Mouse (Mus musculus) lung, embryonic 14.5 days (tissue): ENCODE results near the gene Aif1l. TPM values are rescaled to one million over a fixed set of nuclear protein-coding genes. Genes with fewer than 3 reads are reported as not detected.

ENCODE experiments used
- ATAC-seq: fragments of 200-750 bp; cut with Nextera tagmentation; 2 replicates; pipeline ENCODE4 v1.8.0; 2017; ENCODE audit warnings: mild to moderate bottlenecking, moderate TSS enrichment, moderate library complexity; ENCODE audit not compliant: insufficient read depth
- DNase-seq: peaks from one replicate; pipeline ENCODE4 v3.0.0-alpha.2; 2015
- H3K27ac ChIP-seq: fragments of 300-500 bp; sonication (generic); 2 replicates; pipeline ENCODE4 v1.5.1; 2014; ENCODE audit warnings: low read depth, mild to moderate bottlenecking, moderate library complexity
- H3K27me3 ChIP-seq: fragments of 300-500 bp; sonication (generic); 2 replicates; pipeline ENCODE4 v1.6.1; 2014; ENCODE audit warnings: low read length, control low read depth; ENCODE audit not compliant: insufficient read depth
- H3K36me3 ChIP-seq: fragments of 300-500 bp; sonication (generic); 2 replicates; pipeline ENCODE4 v1.6.1; 2014; ENCODE audit warnings: control low read depth; ENCODE audit not compliant: insufficient read depth
- H3K4me1 ChIP-seq: fragments of 300-500 bp; sonication (generic); 2 replicates; pipeline ENCODE4 v1.6.1; 2014; ENCODE audit warnings: antibody characterized with exemption, control low read depth; ENCODE audit not compliant: insufficient read depth
- H3K4me2 ChIP-seq: fragments of 300-500 bp; sonication (generic); 2 replicates; pipeline ENCODE4 v1.6.1; 2014; ENCODE audit warnings: mild to moderate bottlenecking
- H3K4me3 ChIP-seq: fragments of 300-500 bp; sonication (generic); 2 replicates; pipeline ENCODE4 v1.5.1; 2014; ENCODE audit warnings: low read depth, low read length
- H3K9ac ChIP-seq: fragments of 300-500 bp; sonication (generic); 2 replicates; pipeline ENCODE4 v1.6.1; 2014
- H3K9me3 ChIP-seq: fragments of 300-500 bp; sonication (generic); 2 replicates; pipeline ENCODE4 v1.6.1; 2016; ENCODE audit warnings: low read depth, low read length, control low read depth
- CTCF ChIP-seq: IDR thresholded peaks from 2 replicates; pipeline ENCODE4 v1.5.1; 2016; ENCODE audit warnings: antibody characterized with exemption, low read depth
- WGBS: fragments of 180-500 bp; shearing (Covaris S2); extraction: QIAGEN DNeasy Blood & Tissue Kit; methylation state at CpG from one replicate; pipeline ENCODE4 v1.1.7; 2014; 5-methylcytosine and 5-hydroxymethylcytosine counted together
- polyA plus RNA-seq: library from polyadenylated mRNA; unstranded; fragments of >200 nt; fragmentation: Nextera tagmentation; extraction: Ambion mirVana; gene quantifications from 2 replicates; pipeline ENCODE4 v1.2.1, GENCODE M21; 2014

Aif1l gene
- polyA plus RNA-seq, result 39.8 and 42.3 TPM in 2 replicates

DNA sequence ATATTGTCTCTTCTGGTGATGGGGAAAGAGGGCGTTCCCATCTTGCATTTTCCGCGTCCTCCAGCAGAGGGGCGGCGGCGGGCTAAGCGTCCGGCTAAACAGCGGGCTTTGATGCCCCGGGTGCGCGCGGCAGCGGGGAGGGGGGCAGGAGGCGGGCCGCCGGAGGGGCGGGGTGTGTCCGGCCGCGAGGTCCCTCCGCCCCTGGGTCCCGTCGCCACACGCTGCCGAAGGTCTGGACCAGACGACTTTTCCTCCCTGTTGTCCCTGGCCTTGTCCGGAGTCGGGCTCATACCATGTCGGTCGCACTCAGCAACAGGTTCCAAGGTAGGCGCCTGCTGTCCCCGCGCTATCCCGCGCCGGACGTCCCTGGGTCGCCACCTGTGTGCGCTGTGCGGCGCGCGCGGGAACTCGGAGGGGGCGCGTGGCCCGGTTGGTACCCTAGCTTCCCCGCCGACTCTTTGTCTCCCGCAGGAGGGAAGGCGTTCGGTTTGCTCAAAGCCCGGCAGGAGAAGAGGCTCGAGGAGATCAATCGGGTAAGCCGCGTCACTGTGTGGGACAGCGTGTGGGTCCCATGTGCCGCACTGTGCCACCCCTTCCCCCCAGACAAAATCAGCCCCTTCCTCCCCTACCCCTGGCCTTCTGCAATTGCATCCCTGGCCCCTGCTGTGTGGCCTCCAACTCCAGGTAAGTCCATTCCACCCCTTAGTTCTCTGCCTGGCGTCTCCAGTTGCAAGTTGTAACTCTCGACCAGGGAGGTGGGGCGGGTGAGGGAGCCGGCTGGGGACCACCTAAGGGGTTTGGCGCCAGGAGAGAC lies at the start of gene Aif1l:
Gene Aif1l (plus strand): TSS at position 82 of the 814 bp plus-strand sequence.
- under 1% methylated on average over 66 of the region's 66 CpGs for WGBS
- peak; percentile 76 for ATAC-seq
- peak; percentile 88 for DNase-seq
- Histone ChIP-seq H3K9ac (peak within 1 kb of the TSS; percentile 58), H3K9me3 (no peaks in the 10 kb centered on the region), H3K4me1 (peaks cover 3% of the 10 kb centered on the region; the same call in 1 of the 2 replicates), H3K4me2 (peak within 1 kb of the TSS; percentile 88), H3K27ac (no peak within 1 kb of the TSS), H3K27me3 (no peaks in the 10 kb centered on the region), H3K4me3 (peak within 1 kb of the TSS; percentile 61), H3K36me3 (no peaks in the 10 kb centered on the region)
- peak; percentile 62 for TF ChIP-seq CTCF

DNA sequence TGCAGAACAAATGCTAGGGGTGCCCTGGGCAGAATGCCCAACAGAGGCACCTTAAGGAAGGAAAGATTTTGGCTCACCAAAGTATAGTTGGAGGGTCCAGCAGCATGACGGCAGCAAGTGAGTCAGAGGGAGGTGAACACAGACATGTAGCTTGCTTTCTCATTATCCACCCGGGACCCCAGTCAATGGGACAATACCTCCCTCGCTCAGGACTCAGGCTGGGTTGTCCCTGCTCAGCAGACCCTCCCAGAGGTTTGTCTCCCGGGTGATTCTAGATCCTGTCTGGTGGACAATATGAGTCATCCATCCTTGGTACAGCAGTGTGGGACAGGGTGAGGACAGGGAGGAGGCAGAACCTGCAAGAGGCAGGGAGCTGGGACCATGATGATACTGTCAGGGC lies 49.0 kb upstream of the Aif1l start:
- H3K36me3 ChIP-seq, result no peaks in the 10 kb centered on the region
- no peak for ATAC-seq
- WGBS, result 76% methylated on average over 4 of the region's 4 CpGs
- no peak overlapping the region for H3K4me2 ChIP-seq
- no peaks in the 10 kb centered on the region for H3K9me3 ChIP-seq
- H3K27me3 ChIP-seq, result no peaks in the 10 kb centered on the region
- no peak overlapping the region for H3K27ac ChIP-seq
- no peak for DNase-seq
- H3K9ac ChIP-seq, result no peak overlapping the region
- H3K4me1 ChIP-seq, result no peaks in the 10 kb centered on the region
- no peak overlapping the region for H3K4me3 ChIP-seq
- no peak for TF ChIP-seq CTCF

DNA sequence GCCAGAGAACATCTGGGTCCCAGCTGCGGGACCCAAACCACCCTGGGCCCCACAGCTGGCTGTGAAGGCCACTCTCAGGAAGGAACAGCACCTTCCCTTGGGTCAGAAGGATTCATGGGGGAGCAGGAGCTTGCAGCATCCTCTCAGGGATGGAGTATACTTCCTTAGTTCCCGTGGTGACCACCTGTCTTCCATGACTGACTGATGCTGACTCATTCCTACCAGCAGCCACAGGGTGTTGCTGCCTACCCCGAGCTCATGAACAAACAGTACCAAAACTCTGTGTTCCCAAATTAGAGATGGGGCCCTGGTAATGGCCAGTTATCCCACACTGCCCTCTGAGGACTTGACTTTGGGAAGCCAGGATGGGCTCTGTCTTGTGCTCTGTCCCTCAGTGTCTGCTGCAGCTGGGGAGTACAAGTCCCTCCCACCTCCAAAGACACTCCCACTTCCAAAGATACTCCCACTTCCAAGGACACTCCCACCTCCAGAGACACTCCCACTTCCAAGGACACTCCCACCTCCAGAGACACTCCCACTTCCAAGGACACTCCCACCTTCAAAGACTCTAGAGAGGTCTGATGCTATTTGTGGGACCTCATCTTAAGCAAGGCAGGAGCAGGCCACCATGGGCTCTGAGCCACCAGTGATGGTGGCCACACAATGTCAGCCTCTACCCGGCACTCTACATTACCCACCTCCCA lies 48.1 kb upstream of the Aif1l start:
- no peaks in the 10 kb centered on the region for H3K4me1 ChIP-seq
- WGBS, result 48% methylated on average over 4 of the region's 4 CpGs

DNA sequence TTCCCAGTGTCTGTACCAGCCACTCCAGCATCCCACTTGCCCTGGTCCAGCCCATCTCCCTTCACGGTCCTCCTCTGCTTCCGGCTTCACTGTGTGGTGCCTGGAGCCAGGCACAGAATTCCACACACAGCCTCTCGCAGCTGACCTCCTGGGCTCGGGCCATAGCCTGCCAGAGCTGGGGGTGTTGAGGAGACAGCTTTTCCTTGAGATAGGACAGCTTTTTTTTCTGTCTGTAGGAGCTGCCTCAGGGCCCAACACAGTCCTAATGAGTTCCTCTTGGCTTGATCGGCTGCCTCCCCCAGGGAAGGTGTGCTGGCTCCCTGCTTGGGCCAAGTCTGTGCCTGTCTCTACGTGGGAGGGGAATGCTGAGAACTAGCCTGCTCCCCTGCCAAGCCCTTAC lies 45.9 kb upstream of the Aif1l start:
- Histone ChIP-seq H3K4me1 (no peaks in the 10 kb centered on the region), H3K27me3 (no peaks in the 10 kb centered on the region), H3K4me3 (no peak overlapping the region), H3K9ac (no peak overlapping the region), H3K27ac (no peak overlapping the region), H3K4me2 (no peak overlapping the region), H3K36me3 (no peaks in the 10 kb centered on the region), H3K9me3 (no peaks in the 10 kb centered on the region)
- ATAC-seq (peak; percentile 59; the same call in 1 of the 2 replicates), DNase-seq (peak; percentile 40)
- 12% methylated on average over 6 of the region's 6 CpGs for WGBS
- TF ChIP-seq CTCF, result no peak

More for the DNA sequence above, 48.1 kb upstream of the Aif1l start:
- H3K27me3 ChIP-seq, result no peaks in the 10 kb centered on the region
- no peaks in the 10 kb centered on the region for H3K36me3 ChIP-seq
- no peak overlapping the region for H3K4me3 ChIP-seq
- no peak for DNase-seq
- no peak for TF ChIP-seq CTCF
- no peak overlapping the region for H3K9ac ChIP-seq
- peak; percentile 7; the same call in 1 of the 2 replicates for ATAC-seq
- H3K27ac ChIP-seq, result no peak overlapping the region
- no peaks in the 10 kb centered on the region for H3K9me3 ChIP-seq
- H3K4me2 ChIP-seq, result no peak overlapping the region

DNA sequence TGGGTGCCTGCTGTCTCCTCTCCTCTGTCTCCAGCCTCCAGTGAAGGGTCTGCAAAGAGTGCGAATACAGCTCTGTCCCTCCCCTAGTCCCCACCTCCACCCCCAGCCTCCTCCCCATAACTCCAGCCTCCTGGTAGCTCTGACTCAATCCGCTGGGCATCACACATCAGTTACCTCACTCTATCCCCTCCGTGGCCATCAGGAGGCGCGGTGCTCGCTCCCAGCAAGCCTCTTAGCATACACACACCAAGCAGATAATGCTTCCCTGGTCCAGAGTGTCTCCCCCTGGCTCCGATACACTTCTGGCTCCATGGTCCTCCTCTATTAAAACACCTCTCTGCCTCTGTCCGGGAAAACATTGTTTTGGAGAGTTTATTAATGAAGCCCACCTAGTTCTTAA lies 45.3 kb upstream of the Aif1l start:
- DNase-seq, result no peak
- no peak overlapping the region for H3K4me3 ChIP-seq
- WGBS, result 13% methylated on average over 8 of the region's 8 CpGs
- no peaks in the 10 kb centered on the region for H3K27me3 ChIP-seq
- H3K4me1 ChIP-seq, result no peaks in the 10 kb centered on the region
- H3K9ac ChIP-seq, result no peak overlapping the region
- no peaks in the 10 kb centered on the region for H3K36me3 ChIP-seq
- no peaks in the 10 kb centered on the region for H3K9me3 ChIP-seq
- 0 out of 2 replicates have a peak, but pooled peaks have one; percentile 28 for ATAC-seq
- no peak overlapping the region for H3K27ac ChIP-seq
- no peak overlapping the region for H3K4me2 ChIP-seq
- peak; percentile 50 for TF ChIP-seq CTCF

DNA sequence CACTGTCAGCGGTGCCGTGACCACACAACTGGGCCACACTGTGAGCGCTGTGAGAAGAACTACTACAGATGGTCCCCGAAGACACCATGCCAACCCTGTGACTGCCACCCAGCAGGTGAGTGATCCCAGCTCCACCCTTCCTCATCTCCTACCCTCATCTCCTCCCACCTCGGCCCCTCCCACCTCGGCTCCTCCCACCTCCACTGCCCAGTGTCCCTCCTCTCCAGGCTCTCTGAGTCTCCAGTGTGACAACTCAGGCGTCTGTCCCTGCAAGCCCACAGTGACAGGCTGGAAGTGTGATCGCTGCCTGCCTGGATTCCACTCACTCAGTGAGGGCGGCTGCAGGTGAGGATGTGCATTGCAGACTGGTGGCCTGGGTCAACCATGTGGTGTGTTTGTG lies 44.3 kb upstream of the Aif1l start:
- WGBS, result 28% methylated on average over 9 of the region's 9 CpGs
- ATAC-seq, result no peak
- Histone ChIP-seq H3K4me3 (no peak overlapping the region), H3K9me3 (no peaks in the 10 kb centered on the region), H3K27ac (no peak overlapping the region), H3K36me3 (no peaks in the 10 kb centered on the region), H3K27me3 (no peaks in the 10 kb centered on the region), H3K9ac (no peak overlapping the region), H3K4me2 (no peak overlapping the region), H3K4me1 (no peaks in the 10 kb centered on the region)
- no peak for TF ChIP-seq CTCF
- no peak for DNase-seq

DNA sequence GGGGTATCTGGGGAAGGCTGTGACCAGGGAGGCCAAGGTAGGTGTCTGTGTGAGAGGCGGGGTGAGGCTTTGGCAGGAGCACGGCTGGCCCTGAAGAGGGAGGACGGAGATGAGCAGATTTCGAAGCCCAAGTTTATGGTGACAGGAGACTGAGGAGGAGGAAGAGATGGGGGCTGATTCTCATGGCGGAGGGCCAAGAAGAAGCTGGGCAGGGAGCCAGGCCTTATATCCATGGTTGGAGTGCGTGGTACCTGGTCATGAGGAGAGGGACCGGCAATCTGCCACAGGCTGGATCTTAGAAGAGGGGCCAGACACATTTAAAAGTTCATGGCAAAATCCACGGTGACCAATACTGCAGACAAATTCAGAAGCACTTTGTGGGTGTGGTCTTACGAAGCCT lies 43.5 kb upstream of the Aif1l start:
- DNase-seq, result peak; percentile 43
- Histone ChIP-seq H3K36me3 (no peaks in the 10 kb centered on the region), H3K4me1 (no peaks in the 10 kb centered on the region), H3K4me3 (no peak overlapping the region), H3K4me2 (no peak overlapping the region), H3K9ac (no peak overlapping the region), H3K27me3 (no peaks in the 10 kb centered on the region), H3K9me3 (no peaks in the 10 kb centered on the region), H3K27ac (no peak overlapping the region)
- no peak for TF ChIP-seq CTCF
- no peak for ATAC-seq
- WGBS, result 41% methylated on average over 9 of the region's 9 CpGs
